Mouse (Mus musculus) left cerebral cortex, postnatal 25 days (tissue): Measurements from ENCODE around the gene Sprr2h. TPM values are rescaled to one million over a fixed set of nuclear protein-coding genes. Genes with fewer than 3 reads are reported as not detected.

ENCODE experiments used
- DNase-seq, 2 experiments: peaks; one replicate each; pipeline ENCODE4 v3.0.0; 2022; ENCODE audit warnings: low spot score in 2 of 2, mixed read lengths in 1 of 2
- intact Hi-C: fragments of 180-260 bp; cut with DNase I; formaldehyde crosslinking; loops from one replicate; pipeline ENCODE4 v1.15.1; 2025
- total RNA-seq, 2 experiments: library from RNA; stranded (reverse); gene quantifications; 2 replicates each; pipeline ENCODE4 v1.2.3; 2021

The Sprr2h gene
- total RNA-seq = not detected

GRCm38 (mm10) chr3:92385385-92385784, at the start of gene Sprr2h:
Gene Sprr2h (plus strand): TSS chr3:92385685.
- intact Hi-C loops = no loop called here
- no peak for DNase-seq

GRCm38 (mm10) chr3:92336278-92336677, 49.2 kb upstream of the Sprr2h start:
- intact Hi-C loops = no loop called here
- DNase-seq = no peak

GRCm38 (mm10) chr3:92338840-92339239, 46.6 kb upstream of the Sprr2h start, which contains the start of gene Sprr2d:
Gene Sprr2d (plus strand): TSS chr3:92339140.
- intact Hi-C loops = no loop called here
- DNase-seq = no peak

- no peak for DNase-seq
- intact Hi-C loops = no loop called here
These were observed 33.6 kb upstream of the Sprr2h start, which contains the start of gene Sprr2e for GRCm38 (mm10) chr3:92351843-92352242. Gene Sprr2e (plus strand): TSS chr3:92352143.

- no peak for DNase-seq
These were observed 23.9 kb upstream of the Sprr2h start for GRCm38 (mm10) chr3:92361619-92362018.

GRCm38 (mm10) chr3:92364887-92365286, 20.6 kb upstream of the Sprr2h start, which contains the start of gene Sprr2f:
Gene Sprr2f (plus strand): TSS chr3:92365187.
- DNase-seq = no peak
- intact Hi-C loops = no loop called here

More at GRCm38 (mm10) chr3:92361619-92362018, 23.9 kb upstream of the Sprr2h start:
- intact Hi-C loops = no loop called here

GRCm38 (mm10) chr3:92373613-92374012, 11.9 kb upstream of the Sprr2h start:
- peak in 1 of 2 experiments; percentile 45 for DNase-seq
- intact Hi-C loops = no loop called here

- intact Hi-C loops = loop anchor here (2.0 to 10.0 kb wide), 3 partner anchors 116 to 242 kb away; partner anchors contain the start of gene 2210017I01Rik
- DNase-seq = peak in 1 of 2 experiments; percentile 13
These were observed 8.8 kb downstream of the Sprr2h start for GRCm38 (mm10) chr3:92394301-92394700.

GRCm38 (mm10) chr3:92407691-92408090, 22.2 kb downstream of the Sprr2h start, which contains the start of gene Sprr2i:
Gene Sprr2i (plus strand): TSS chr3:92407991.
- intact Hi-C loops = no loop called here
- DNase-seq = no peak

- no peak for DNase-seq
- intact Hi-C loops = no loop called here
These were observed 32.3 kb downstream of the Sprr2h start, which contains the start of gene Sprr2j-ps for GRCm38 (mm10) chr3:92417782-92418181. Gene Sprr2j-ps (plus strand): TSS chr3:92418082.

- intact Hi-C loops = no loop called here
- DNase-seq = no peak
These were observed 43.8 kb downstream of the Sprr2h start, which contains the start of gene Gm9774 for GRCm38 (mm10) chr3:92429323-92429722. Gene Gm9774 (minus strand): TSS chr3:92429423.

- intact Hi-C loops = no loop called here
These were observed 46.8 kb downstream of the Sprr2h start, which contains the start of gene Sprr2k for GRCm38 (mm10) chr3:92432282-92432681. Gene Sprr2k (plus strand): TSS chr3:92432582.

More at GRCm38 (mm10) chr3:92432282-92432681, 46.8 kb downstream of the Sprr2h start, which contains the start of gene Sprr2k:
- DNase-seq = no peak

Other genes with a start within 250 kb of the Sprr2h start
- gene Lelp1, start 242.9 kb upstream of the Sprr2h start, total RNA-seq = not detected
- gene Sprr2a1, start 169.9 kb upstream of the Sprr2h start, total RNA-seq = not detected
- not detected for gene Sprr2a2, start 169.8 kb upstream of the Sprr2h start, total RNA-seq
- gene Sprr2a3, start 100.3 kb upstream of the Sprr2h start, total RNA-seq = not detected
- not detected for gene Sprr2b, start 69.1 kb upstream of the Sprr2h start, total RNA-seq
- not detected for gene Sprr2d, start 46.5 kb upstream of the Sprr2h start, total RNA-seq
- not detected for gene Sprr2e, start 33.5 kb upstream of the Sprr2h start, total RNA-seq
- gene Sprr2f, start 20.5 kb upstream of the Sprr2h start, total RNA-seq = not detected
- gene Sprr2i, start 22.3 kb downstream of the Sprr2h start, total RNA-seq = not detected
- gene Sprr2j-ps, start 32.4 kb downstream of the Sprr2h start, total RNA-seq = not detected
- gene Gm9774, start 43.7 kb downstream of the Sprr2h start, total RNA-seq = 1 to 10 TPM; 3.5 to 3.9 TPM
- gene Sprr2k, start 46.9 kb downstream of the Sprr2h start, total RNA-seq = not detected
- gene Sprr1b, start 53.1 kb downstream of the Sprr2h start, total RNA-seq = not detected
- gene Sprr3, start 73.0 kb downstream of the Sprr2h start, total RNA-seq = not detected
- gene Sprr1a, start 100.2 kb downstream of the Sprr2h start, total RNA-seq = not detected
- gene Sprr4, start 114.8 kb downstream of the Sprr2h start, total RNA-seq = not detected
- gene 2310046K23Rik, start 148.8 kb downstream of the Sprr2h start, total RNA-seq = not detected
- not detected for gene Ivl, start 188.1 kb downstream of the Sprr2h start, total RNA-seq
- gene Smcp, start 203.3 kb downstream of the Sprr2h start, total RNA-seq = not detected
- gene 2210017I01Rik, start 221.8 kb downstream of the Sprr2h start, total RNA-seq = not detected
- gene Lce6a, start 236.0 kb downstream of the Sprr2h start, total RNA-seq = not detected